Mouse (Mus musculus) hindbrain, embryonic 14.5 days (tissue): ENCODE measurements around the gene Akap6. TPM values are rescaled to one million over a fixed set of nuclear protein-coding genes. Genes with fewer than 3 reads are reported as not detected.
A peak's percentile ranks its signal among the peaks of the same experiment; 100 is the strongest.

Experiments
- ATAC-seq: fragments of 200-750 bp; cut with Nextera tagmentation; 2 replicates; pipeline ENCODE4 v1.8.0; 2017; ENCODE audit warnings: moderate number of reproducible peaks, mild to moderate bottlenecking, moderate TSS enrichment, moderate library complexity; ENCODE audit not compliant: low FRiP score
- DNase-seq: peaks from one replicate; pipeline ENCODE4 v3.0.0-alpha.2; 2015; ENCODE audit warnings: low spot score
- H3K27ac ChIP-seq: fragments of 300-500 bp; sonication (generic); 2 replicates; pipeline ENCODE4 v1.5.1; 2014; ENCODE audit warnings: mild to moderate bottlenecking, moderate library complexity
- H3K27me3 ChIP-seq: fragments of 300-500 bp; sonication (generic); 2 replicates; pipeline ENCODE4 v1.6.1; 2014; ENCODE audit warnings: mild to moderate bottlenecking, low read length, mixed read lengths; ENCODE audit not compliant: control insufficient read depth, insufficient read depth
- H3K36me3 ChIP-seq: fragments of 300-500 bp; sonication (generic); replicated peaks from 2 replicates; pipeline ENCODE4 v1.6.1; 2014; ENCODE audit not compliant: control insufficient read depth, insufficient read depth
- H3K4me1 ChIP-seq: fragments of 300-500 bp; sonication (generic); replicated peaks from 2 replicates; pipeline ENCODE4 v1.6.1; 2014; ENCODE audit warnings: antibody characterized with exemption, low read length, mixed read lengths; ENCODE audit not compliant: control insufficient read depth, insufficient read depth
- H3K4me2 ChIP-seq: fragments of 300-500 bp; sonication (generic); replicated peaks from 2 replicates; pipeline ENCODE4 v1.6.1; 2014; ENCODE audit warnings: mild to moderate bottlenecking, moderate library complexity
- H3K4me3 ChIP-seq: fragments of 300-500 bp; sonication (generic); replicated peaks from 2 replicates; pipeline ENCODE4 v1.5.1; 2014; ENCODE audit warnings: mild to moderate bottlenecking, low read length
- H3K9ac ChIP-seq: fragments of 300-500 bp; sonication (generic); 2 replicates; pipeline ENCODE4 v1.6.1; 2014
- H3K9me3 ChIP-seq: fragments of 300-500 bp; sonication (generic); 2 replicates; pipeline ENCODE4 v1.6.1; 2016; ENCODE audit warnings: low read length; ENCODE audit not compliant: control insufficient read depth
- WGBS: fragments of 180-500 bp; shearing (Covaris S2); extraction: QIAGEN DNeasy Blood & Tissue Kit; methylation state at CpG from one replicate; pipeline ENCODE4 v1.1.7; 2014; 5-methylcytosine and 5-hydroxymethylcytosine counted together
- polyA plus RNA-seq: library from polyadenylated mRNA; unstranded; fragments of >200 nt; fragmentation: Nextera tagmentation; extraction: Ambion mirVana; gene quantifications from 2 replicates; pipeline ENCODE4 v1.2.1, GENCODE M21; 2014

The Akap6 gene
- polyA plus RNA-seq, 1 experiment from 2014 or later, result 39.0 TPM

DNA sequence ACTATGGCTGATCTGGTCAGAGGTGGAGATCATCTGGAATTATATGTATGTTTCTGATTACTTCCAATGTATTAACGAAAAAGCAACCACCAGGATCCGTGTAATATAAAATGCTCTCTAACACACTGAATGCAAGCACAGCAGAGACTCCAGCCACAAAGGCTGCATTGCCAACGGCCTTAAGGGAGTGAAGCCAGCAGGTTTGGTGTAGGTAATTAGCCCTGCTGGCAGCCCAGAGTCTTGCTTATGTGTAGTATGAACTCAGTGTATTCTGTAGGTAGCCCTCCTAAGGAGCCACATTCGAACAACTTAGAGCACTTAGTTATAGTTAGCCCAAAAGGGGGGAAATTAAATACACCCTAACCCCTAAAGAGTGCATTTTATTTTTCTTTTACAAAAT lies 426.1 kb downstream of the Akap6 start:
- 65% methylated on average over 4 of the region's 4 CpGs for WGBS
- H3K4me3 ChIP-seq, result no peak overlapping the region
- H3K36me3 ChIP-seq, result no peaks in the 10 kb centered on the region
- no peaks in the 10 kb centered on the region for H3K9me3 ChIP-seq
- H3K27me3 ChIP-seq, result no peaks in the 10 kb centered on the region
- H3K9ac ChIP-seq, result no peak overlapping the region
- DNase-seq, result no peak
- 0 out of 2 replicates have a peak, but pooled peaks have one; percentile 8 for ATAC-seq
- H3K4me2 ChIP-seq, result no peak overlapping the region
- H3K4me1 ChIP-seq, result peaks cover 20% of the 10 kb centered on the region
- peak overlapping the region; percentile 75 for H3K27ac ChIP-seq

GRCm38 (mm10) chr12:53134196-53134595 lies 435.0 kb downstream of the Akap6 start:
- no peak overlapping the region for H3K27ac ChIP-seq
- no peaks in the 10 kb centered on the region for H3K4me1 ChIP-seq
- no peak overlapping the region for H3K4me3 ChIP-seq
- no peak overlapping the region for H3K9ac ChIP-seq
- H3K27me3 ChIP-seq, result no peaks in the 10 kb centered on the region
- H3K36me3 ChIP-seq, result 0 out of 2 replicates have a peak, but pooled peaks cover 2% of the 10 kb centered on the region
- no peaks in the 10 kb centered on the region for H3K9me3 ChIP-seq
- ATAC-seq (no peak), DNase-seq (no peak)
- 74% methylated on average over 2 of the region's 2 CpGs for WGBS
- H3K4me2 ChIP-seq, result no peak overlapping the region

DNA sequence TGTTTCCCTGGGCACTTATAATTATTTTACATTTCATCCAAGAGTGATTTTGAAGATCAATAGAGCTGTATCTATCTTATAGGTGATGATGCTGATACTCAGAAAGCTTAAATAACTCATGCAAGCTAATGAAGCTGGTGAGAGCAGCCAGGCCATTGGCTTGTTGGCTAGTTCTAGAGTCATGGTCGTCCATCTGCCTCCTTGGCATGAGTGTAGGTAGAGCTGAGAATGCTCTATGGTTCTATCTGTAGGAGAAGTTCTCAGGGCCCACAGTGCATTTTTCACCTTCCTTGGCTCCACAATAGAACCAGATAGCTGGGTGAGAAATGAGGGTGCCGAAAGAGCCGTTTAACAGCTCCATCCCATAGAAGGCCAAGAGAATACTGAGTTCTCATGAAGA lies 438.1 kb downstream of the Akap6 start:
- no peak overlapping the region for H3K9ac ChIP-seq
- no peaks in the 10 kb centered on the region for H3K9me3 ChIP-seq
- ATAC-seq (no peak), DNase-seq (no peak)
- H3K36me3 ChIP-seq, result peaks cover 32% of the 10 kb centered on the region
- no peak overlapping the region for H3K4me3 ChIP-seq
- no peak overlapping the region for H3K4me2 ChIP-seq
- WGBS, result 92% methylated on average over 3 of the region's 3 CpGs
- no peaks in the 10 kb centered on the region for H3K4me1 ChIP-seq
- H3K27ac ChIP-seq, result no peak overlapping the region
- H3K27me3 ChIP-seq, result no peaks in the 10 kb centered on the region

GRCm38 (mm10) chr12:53144122-53144695 lies 445.0 kb downstream of the Akap6 start:
- Histone ChIP-seq H3K27me3 (no peaks in the 10 kb centered on the region), H3K9me3 (no peaks in the 10 kb centered on the region), H3K4me1 (no peaks in the 10 kb centered on the region), H3K4me3 (no peak overlapping the region), H3K27ac (peak overlapping the region; percentile 54; the same call in 1 of the 2 replicates), H3K4me2 (no peak overlapping the region), H3K9ac (no peak overlapping the region), H3K36me3 (peaks cover 40% of the 10 kb centered on the region)
- DNase-seq (no peak), ATAC-seq (no peak)
- WGBS, result 51% methylated on average over 6 of the region's 6 CpGs

DNA sequence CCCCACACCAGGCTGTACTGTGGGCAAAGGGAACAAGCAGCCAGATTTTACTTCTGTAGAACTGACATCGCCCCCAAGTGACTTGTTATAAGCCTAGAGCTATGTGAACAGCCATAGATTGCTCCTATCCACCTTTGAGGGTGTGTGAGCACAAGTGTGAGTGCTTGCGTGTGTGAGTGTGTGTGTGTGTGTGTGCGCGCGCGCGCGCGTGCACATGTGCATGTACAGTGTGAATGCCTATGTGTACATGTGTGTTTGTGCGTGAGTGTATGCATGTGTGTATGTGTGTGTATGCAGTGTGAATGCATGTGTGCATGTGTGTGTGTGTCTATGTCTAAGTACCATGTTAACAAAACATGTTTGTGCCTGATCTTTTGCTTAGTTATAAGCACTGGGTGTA lies 445.6 kb downstream of the Akap6 start:
- ATAC-seq (no peak), DNase-seq (no peak)
- 97% methylated on average over 10 of the region's 10 CpGs for WGBS
- Histone ChIP-seq H3K36me3 (peaks cover 40% of the 10 kb centered on the region), H3K4me1 (no peaks in the 10 kb centered on the region), H3K9ac (no peak overlapping the region), H3K4me3 (no peak overlapping the region), H3K27me3 (no peaks in the 10 kb centered on the region), H3K9me3 (no peaks in the 10 kb centered on the region), H3K4me2 (no peak overlapping the region), H3K27ac (peak overlapping the region; percentile 54; the same call in 1 of the 2 replicates)

DNA sequence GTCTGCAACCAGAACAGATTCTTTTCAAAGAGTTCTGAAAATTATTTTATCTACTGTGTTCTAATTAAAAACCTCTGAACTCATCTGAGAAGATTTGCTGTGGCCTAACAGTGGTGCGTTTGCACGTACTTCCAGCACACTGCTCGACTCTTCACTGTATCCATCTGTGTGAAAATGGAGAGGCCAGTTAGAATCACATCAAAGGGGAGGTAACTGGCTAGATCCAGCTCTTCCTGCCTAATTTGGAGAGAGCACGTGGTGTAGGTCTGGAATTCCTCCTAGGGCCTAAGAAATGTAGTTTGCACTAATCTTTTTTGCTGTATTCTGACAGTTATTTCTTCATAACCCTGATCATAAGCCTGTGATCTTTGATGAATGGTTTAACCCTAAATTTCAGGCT lies 446.3 kb downstream of the Akap6 start:
- 64% methylated on average over 4 of the region's 4 CpGs for WGBS
- Histone ChIP-seq H3K27me3 (no peaks in the 10 kb centered on the region), H3K36me3 (peaks cover 34% of the 10 kb centered on the region), H3K9ac (no peak overlapping the region), H3K4me2 (no peak overlapping the region), H3K9me3 (no peaks in the 10 kb centered on the region), H3K4me3 (no peak overlapping the region), H3K4me1 (no peaks in the 10 kb centered on the region), H3K27ac (no peak overlapping the region)
- ATAC-seq, result no peak
- no peak for DNase-seq

- WGBS, result 59% methylated on average over 11 of the region's 11 CpGs
- Histone ChIP-seq H3K4me2 (no peak overlapping the region), H3K4me1 (no peaks in the 10 kb centered on the region), H3K4me3 (no peak overlapping the region), H3K27ac (no peak overlapping the region), H3K9me3 (no peaks in the 10 kb centered on the region), H3K9ac (no peak overlapping the region), H3K36me3 (peaks cover 31% of the 10 kb centered on the region), H3K27me3 (no peaks in the 10 kb centered on the region)
- ATAC-seq (peak; percentile 48; the same call in 1 of the 2 replicates), DNase-seq (peak; percentile 52)
Observed at GRCm38 (mm10) chr12:53146460-53147050, 447.4 kb downstream of the Akap6 start.

GRCm38 (mm10) chr12:53147696-53148095 lies 448.5 kb downstream of the Akap6 start:
- Histone ChIP-seq H3K9ac (no peak overlapping the region), H3K27ac (no peak overlapping the region), H3K36me3 (peaks cover 20% of the 10 kb centered on the region), H3K27me3 (no peaks in the 10 kb centered on the region), H3K4me2 (no peak overlapping the region), H3K4me1 (no peaks in the 10 kb centered on the region), H3K4me3 (no peak overlapping the region), H3K9me3 (no peaks in the 10 kb centered on the region)
- ATAC-seq (no peak), DNase-seq (no peak)
- 82% methylated on average over 11 of the region's 11 CpGs for WGBS

DNA sequence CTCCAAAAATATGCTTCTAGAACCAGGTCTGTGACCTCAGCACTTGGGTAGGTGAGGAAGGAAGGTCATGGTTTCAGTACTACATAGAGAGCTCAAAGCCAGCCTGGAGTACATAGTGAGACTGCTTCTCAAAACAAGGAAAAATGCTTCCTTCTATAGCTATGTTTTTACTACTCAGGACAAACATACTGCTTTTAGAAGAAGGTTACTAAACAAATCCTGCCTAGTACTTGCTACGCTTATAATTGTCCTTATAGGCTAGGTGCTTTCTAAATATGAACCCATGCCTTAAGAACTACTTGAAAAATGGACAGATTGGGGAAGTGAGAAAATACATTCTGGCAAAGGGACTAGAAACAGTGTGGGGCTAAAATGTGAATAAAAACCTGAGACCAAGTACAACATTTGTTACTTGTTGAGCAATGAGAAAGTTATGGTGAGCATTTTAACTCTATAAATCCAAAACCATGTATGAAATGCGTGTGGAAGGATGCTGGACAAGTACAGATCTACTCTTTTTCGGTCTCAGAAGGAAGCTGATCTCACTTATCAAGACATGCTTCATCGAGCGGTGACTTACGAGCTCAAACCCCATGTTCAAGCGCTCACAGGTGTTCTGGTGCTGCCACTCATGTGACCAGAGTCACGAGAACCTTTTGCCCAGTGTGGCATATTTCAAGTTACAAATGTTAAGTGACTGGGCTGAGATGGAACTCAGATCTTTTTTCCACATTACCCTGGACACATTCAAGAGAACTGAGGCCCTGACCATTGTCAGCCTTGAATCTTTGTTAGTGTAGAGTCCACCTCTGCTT lies 469.2 kb downstream of the Akap6 start:
- Histone ChIP-seq H3K4me1 (no peaks in the 10 kb centered on the region), H3K27ac (no peak overlapping the region), H3K9me3 (no peaks in the 10 kb centered on the region), H3K4me3 (no peak overlapping the region), H3K4me2 (no peak overlapping the region), H3K36me3 (no peaks in the 10 kb centered on the region), H3K9ac (no peak overlapping the region), H3K27me3 (no peaks in the 10 kb centered on the region)
- no peak for DNase-seq
- WGBS, result 92% methylated on average over 8 of the region's 8 CpGs
- ATAC-seq, result no peak
